Mouse (Mus musculus): ENCODE data around the gene Rgs9. TPM values are rescaled to one million over a fixed set of nuclear protein-coding genes. Genes with fewer than 3 reads are reported as not detected.

Gene Rgs9
- total and polyA plus RNA-seq, 3 experiments: 0.55 to 1.4 (median 1.2) TPM

- H3K27ac ChIP-seq (ENCODE audit: insufficient read depth, low read depth): no peak overlapping the region
- no peaks in the 10 kb centered on the region for H3K79me2 ChIP-seq (replicated peaks; ENCODE audit: control insufficient read depth, extremely low read depth, insufficient read depth, poor library complexity, severe bottlenecking)
- H3K9ac ChIP-seq (ENCODE audit: insufficient read depth, low read depth): no peak overlapping the region
- no peaks in the 10 kb centered on the region for H3K36me3 ChIP-seq (replicated peaks in 1 of 2; ENCODE audit: control insufficient read depth in 1 of 2, insufficient read depth in 1 of 2, low read length in 1 of 2)
- dilution Hi-C loops (cut with MboI; ENCODE audit: extremely low pct_ligation_motif_present, extremely low pct_unique_long_range_greater_than_20kb, low sequenced_read_pairs): no loop called here
- no peak overlapping the region for H3K4me3 ChIP-seq (replicated peaks in 1 of 3; ENCODE audit: low read depth in 2 of 3, low read length in 2 of 3, poor library complexity in 1 of 3)
- in situ Hi-C loops (cut with MboI; ENCODE audit: low pct_ligation_motif_present, low pct_unique_long_range_greater_than_20kb, low sequenced_read_pairs): no loop called here
- no peak for DNase-seq (ENCODE audit: extremely low read depth)
- TF ChIP-seq SMC3 (IDR thresholded peaks at IDR 0.05; ENCODE audit: low read depth, low read length) (no peak), MAFK (IDR thresholded peaks at IDR 0.05; ENCODE audit: insufficient replicate concordance, low read length) (no peak), HCFC1 (IDR thresholded peaks at IDR 0.05; ENCODE audit: low read depth, low read length) (no peak), TBP (conservative IDR thresholded peaks at IDR 0.05; ENCODE audit: low read depth, low read length) (no peak), MXI1 (IDR thresholded peaks at IDR 0.05; ENCODE audit: low read depth, low read length) (no peak), ZNF384 (IDR thresholded peaks at IDR 0.05; ENCODE audit: low read depth, low read length) (no peak), SIN3A (IDR thresholded peaks at IDR 0.05; ENCODE audit: low read length) (no peak), ELF1 (IDR thresholded peaks at IDR 0.05; ENCODE audit: low read depth, low read length) (no peak), ZKSCAN1 (IDR thresholded peaks at IDR 0.05; ENCODE audit: borderline replicate concordance, low read depth, low read length) (no peak), MAX (IDR thresholded peaks at IDR 0.05; ENCODE audit: low read length) (no peak), MAZ (IDR thresholded peaks at IDR 0.05; ENCODE audit: low read depth, low read length) (no peak)
- H3K27me3 ChIP-seq (replicated peaks): peaks cover 8% of the 10 kb centered on the region
- peaks cover 3 to 11% of the 10 kb centered on the region in 2 experiments; a peak in 3 of 4 replicates for H3K4me1 ChIP-seq (ENCODE audit: control insufficient read depth in 1 of 2, insufficient read depth in 2 of 2)
- no peaks in the 10 kb centered on the region for H3K9me3 ChIP-seq (replicated peaks; ENCODE audit: low read length)
- no peak overlapping the region for H3K4me2 ChIP-seq (ENCODE audit: insufficient read depth, low read depth, poor library complexity, severe bottlenecking)
These were observed 59.3 kb downstream of the Rgs9 start for GRCm38 (mm10) chr11:109238671-109239070.

- H3K4me2 ChIP-seq (ENCODE audit: insufficient read depth, low read depth, poor library complexity, severe bottlenecking): no peak overlapping the region
- in situ Hi-C loops (cut with MboI; ENCODE audit: low pct_ligation_motif_present, low pct_unique_long_range_greater_than_20kb, low sequenced_read_pairs) (no loop called here), dilution Hi-C loops (cut with MboI; ENCODE audit: extremely low pct_ligation_motif_present, extremely low pct_unique_long_range_greater_than_20kb, low sequenced_read_pairs) (no loop called here)
- TF ChIP-seq SIN3A (IDR thresholded peaks at IDR 0.05; ENCODE audit: low read length): no peak
- no peak for TF ChIP-seq MXI1 (IDR thresholded peaks at IDR 0.05; ENCODE audit: low read depth, low read length)
- TF ChIP-seq USF1 (IDR thresholded peaks at IDR 0.05; ENCODE audit: low read depth, low read length): no peak
- TF ChIP-seq KAT2A (IDR thresholded peaks at IDR 0.05; ENCODE audit: insufficient replicate concordance, low read length): no peak
- no peak for TF ChIP-seq TBP (conservative IDR thresholded peaks at IDR 0.05; ENCODE audit: low read depth, low read length)
- no peak for TF ChIP-seq HCFC1 (IDR thresholded peaks at IDR 0.05; ENCODE audit: low read depth, low read length)
- no peak for TF ChIP-seq E2F4 (IDR thresholded peaks at IDR 0.05; ENCODE audit: insufficient replicate concordance, low read depth, low read length)
- TF ChIP-seq BHLHE40 (IDR thresholded peaks at IDR 0.05; ENCODE audit: low read depth, low read length): no peak
- H3K27me3 ChIP-seq (replicated peaks): peaks cover 8% of the 10 kb centered on the region
- no peak overlapping the region for H3K27ac ChIP-seq (ENCODE audit: insufficient read depth, low read depth)
- H3K4me1 ChIP-seq (ENCODE audit: control insufficient read depth in 1 of 2, insufficient read depth in 2 of 2): peaks cover 3 to 11% of the 10 kb centered on the region in 2 experiments; a peak in 3 of 4 replicates
- no peak overlapping the region for H3K9ac ChIP-seq (ENCODE audit: insufficient read depth, low read depth)
- no peaks in the 10 kb centered on the region for H3K9me3 ChIP-seq (replicated peaks; ENCODE audit: low read length)
- H3K36me3 ChIP-seq (replicated peaks in 1 of 2; ENCODE audit: control insufficient read depth in 1 of 2, insufficient read depth in 1 of 2, low read length in 1 of 2): no peaks in the 10 kb centered on the region
- H3K4me3 ChIP-seq (replicated peaks in 1 of 3; ENCODE audit: low read depth in 2 of 3, low read length in 2 of 3, poor library complexity in 1 of 3): no peak overlapping the region
- no peak for DNase-seq (ENCODE audit: extremely low read depth)
- H3K79me2 ChIP-seq (replicated peaks; ENCODE audit: control insufficient read depth, extremely low read depth, insufficient read depth, poor library complexity, severe bottlenecking): no peaks in the 10 kb centered on the region
These were observed 60.1 kb downstream of the Rgs9 start for GRCm38 (mm10) chr11:109237796-109238195.

Data from CH12.LX (cell line).